Mouse (Mus musculus): ENCODE data around the gene Arhgap17.

DNA sequence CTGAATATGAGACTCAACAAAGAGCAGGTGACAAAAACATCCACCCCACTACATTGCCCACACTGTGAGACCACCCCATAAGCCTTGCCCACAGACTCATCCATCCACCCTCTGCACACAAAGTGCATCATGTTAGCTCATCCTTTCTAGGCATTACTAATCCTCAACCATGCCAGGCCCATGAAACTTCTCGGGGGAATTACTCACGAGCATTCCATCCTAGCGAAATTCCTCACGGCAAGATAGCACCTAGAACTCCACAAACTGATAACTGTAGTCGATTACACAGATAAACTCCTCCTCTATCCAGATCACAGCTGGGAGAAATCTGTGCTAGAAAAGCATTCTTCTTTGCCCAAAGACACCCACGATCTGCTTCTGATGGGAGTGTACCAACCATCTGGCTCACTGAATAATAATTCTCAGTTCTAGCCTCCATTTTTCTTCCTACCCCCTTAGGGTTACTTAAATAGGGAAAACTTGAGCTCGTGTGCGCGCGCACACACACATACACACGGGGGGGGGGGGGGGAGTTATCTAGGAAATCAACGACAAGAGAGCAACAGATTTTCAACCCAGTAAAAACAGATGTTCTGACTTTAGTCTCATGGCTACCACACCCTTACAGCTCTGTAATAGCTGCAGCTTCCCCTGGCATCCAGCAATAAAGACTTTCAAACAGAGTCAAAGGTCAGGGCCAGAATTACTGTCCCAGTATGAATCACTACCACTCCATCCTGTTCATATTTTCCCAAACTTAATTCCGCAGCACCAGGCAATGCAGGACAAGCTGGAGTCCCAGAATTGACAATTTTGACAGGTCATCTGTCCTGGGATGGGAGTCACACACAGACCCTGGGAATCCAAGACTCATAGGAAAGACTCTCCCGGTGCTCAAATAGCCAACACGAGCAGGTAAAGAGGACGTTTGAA, 2.2 kb downstream of the Arhgap17 start:
- TF ChIP-seq CTCF (IDR thresholded peaks at IDR 0.05; ENCODE audit: low read depth, low read length): no peak
- TF ChIP-seq GATA2 (IDR thresholded peaks at IDR 0.05; ENCODE audit: borderline replicate concordance, low read depth, low read length): no peak
- TF ChIP-seq GATA1 (IDR thresholded peaks at IDR 0.05; ENCODE audit: borderline replicate concordance, low read length): no peak
- TF ChIP-seq POLR2AphosphoS5 (IDR thresholded peaks at IDR 0.05; ENCODE audit: insufficient replicate concordance, low read depth, low read length): no peak
- no peak for TF ChIP-seq TAL1 (conservative IDR thresholded peaks at IDR 0.05; ENCODE audit: low read depth, low read length)
